Mouse (Mus musculus): Measurements from ENCODE around the gene Zfp12. TPM values are rescaled to one million over a fixed set of nuclear protein-coding genes. Genes with fewer than 3 reads are reported as not detected.
A peak's percentile ranks its signal among the peaks of the same experiment; 100 is the strongest.

Zfp12 gene
- polyA plus RNA-seq, 1 experiment from 2014 or later = 21.4 TPM

DNA sequence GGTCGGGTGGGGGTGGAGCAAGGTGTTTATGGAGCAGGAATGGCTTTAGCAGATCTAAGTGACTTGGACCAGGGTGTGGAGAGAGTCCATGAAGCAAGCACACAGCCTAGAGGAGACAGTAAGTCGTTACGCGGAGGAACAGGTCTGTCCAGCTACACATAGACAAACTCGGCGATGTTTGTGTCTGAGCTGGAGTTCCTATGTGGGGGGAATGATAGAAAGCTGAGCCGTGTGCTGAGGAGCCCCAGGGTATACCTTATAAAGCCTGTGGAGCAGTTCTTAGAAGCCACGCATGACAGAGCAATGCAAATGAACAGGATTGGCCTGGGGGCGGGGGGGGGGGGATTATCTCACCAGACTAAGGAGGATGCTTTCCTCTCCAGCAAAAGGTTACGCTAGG is 44.3 kb downstream of the Zfp12 start:
- Histone ChIP-seq H3K9me3 (replicated peaks; ENCODE audit: control insufficient read depth, low read length) (no peaks in the 10 kb centered on the region), H3K4me3 (ENCODE audit: low read depth, low read length) (no peak overlapping the region), H3K9ac (replicated peaks; ENCODE audit: low read length) (no peak overlapping the region), H3K4me2 (ENCODE audit: low read depth, low read length) (no peak overlapping the region), H3K27ac (replicated peaks; ENCODE audit: low read depth, low read length) (no peak overlapping the region), H3K36me3 (replicated peaks; ENCODE audit: control insufficient read depth, insufficient read depth, low read depth, low read length) (no peaks in the 10 kb centered on the region), H3K27me3 (ENCODE audit: control insufficient read depth, insufficient read depth, low read length) (no peaks in the 10 kb centered on the region; the same call in 1 of the 2 replicates), H3K4me1 (ENCODE audit: control insufficient read depth, insufficient read depth, low read length) (no peaks in the 10 kb centered on the region)
- ATAC-seq (replicated peaks; ENCODE audit: insufficient number of reproducible peaks, low FRiP score, low TSS enrichment, low read depth) = no peak
- 34% methylated on average over 10 of the region's 10 CpGs for WGBS
- no peak for DNase-seq (ENCODE audit: low spot score)

DNA sequence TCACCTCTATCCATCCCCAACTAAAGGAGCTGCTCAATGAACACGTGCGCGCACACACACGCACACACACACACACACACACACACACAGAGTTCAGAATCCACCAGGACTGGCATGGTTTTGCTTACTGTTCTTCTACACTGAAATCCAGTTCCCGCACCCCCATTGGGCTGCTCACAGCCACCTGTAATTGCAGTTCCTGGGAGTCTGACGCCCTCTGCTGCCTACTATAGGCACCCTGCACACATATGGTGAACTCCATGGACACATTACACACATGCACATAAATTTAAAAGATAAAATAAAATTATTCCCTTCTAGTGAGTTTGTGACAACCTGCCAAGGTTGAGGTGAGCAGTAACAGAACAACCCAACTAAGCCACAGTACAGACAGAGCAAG is 49.8 kb downstream of the Zfp12 start:
- Histone ChIP-seq H3K9me3 (replicated peaks; ENCODE audit: control insufficient read depth, low read length) (no peaks in the 10 kb centered on the region), H3K9ac (replicated peaks; ENCODE audit: low read length) (no peak overlapping the region), H3K4me1 (ENCODE audit: control insufficient read depth, insufficient read depth, low read length) (no peaks in the 10 kb centered on the region), H3K4me2 (ENCODE audit: low read depth, low read length) (no peak overlapping the region), H3K27ac (replicated peaks; ENCODE audit: low read depth, low read length) (no peak overlapping the region), H3K4me3 (ENCODE audit: low read depth, low read length) (no peak overlapping the region), H3K27me3 (ENCODE audit: control insufficient read depth, insufficient read depth, low read length) (peaks cover 23% of the 10 kb centered on the region), H3K36me3 (replicated peaks; ENCODE audit: control insufficient read depth, insufficient read depth, low read depth, low read length) (no peaks in the 10 kb centered on the region)
- 45% methylated on average over 6 of the region's 6 CpGs for WGBS
- DNase-seq (ENCODE audit: low spot score) = no peak
- ATAC-seq (replicated peaks; ENCODE audit: insufficient number of reproducible peaks, low FRiP score, low TSS enrichment, low read depth) = no peak

DNA sequence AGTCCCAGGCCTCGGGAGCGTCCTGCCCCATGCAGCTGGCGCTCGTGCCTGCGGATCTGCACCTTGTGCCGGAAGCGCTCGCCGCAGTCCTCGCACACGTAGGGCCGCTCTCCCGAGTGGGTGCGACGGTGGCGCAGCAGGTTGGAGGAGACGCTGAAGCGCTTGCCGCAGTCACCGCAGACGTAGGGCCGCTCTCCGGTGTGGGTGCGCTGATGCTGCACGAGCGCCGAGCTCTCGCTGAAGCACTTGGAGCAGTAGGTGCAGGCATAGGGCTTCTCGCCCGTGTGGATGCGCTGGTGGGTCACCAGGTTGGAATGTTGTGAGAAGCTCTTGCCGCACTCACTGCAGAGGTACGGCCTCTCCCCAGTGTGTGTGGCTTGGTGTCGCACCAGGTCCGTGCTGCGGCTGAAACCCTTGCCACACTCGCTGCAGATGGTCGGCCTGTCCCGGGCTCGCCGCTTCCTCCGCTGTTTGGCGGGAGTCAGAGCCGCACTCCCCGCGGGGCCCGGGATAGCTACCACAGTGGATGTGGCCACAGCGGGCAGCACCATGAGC is 52.9 kb downstream of the Zfp12 start:
- no peaks in the 10 kb centered on the region for H3K36me3 ChIP-seq (replicated peaks; ENCODE audit: control insufficient read depth, insufficient read depth, low read depth, low read length)
- H3K9me3 ChIP-seq (replicated peaks; ENCODE audit: control insufficient read depth, low read length) = no peaks in the 10 kb centered on the region
- peaks cover 2% of the 10 kb centered on the region; the same call in 1 of the 2 replicates for H3K4me1 ChIP-seq (ENCODE audit: control insufficient read depth, insufficient read depth, low read length)
- peak overlapping the region; percentile 27 for H3K4me3 ChIP-seq (ENCODE audit: low read depth, low read length)
- H3K4me2 ChIP-seq (ENCODE audit: low read depth, low read length) = peak overlapping the region; percentile 62
- H3K27ac ChIP-seq (replicated peaks; ENCODE audit: low read depth, low read length) = no peak overlapping the region
- H3K27me3 ChIP-seq (ENCODE audit: control insufficient read depth, insufficient read depth, low read length) = peaks cover 44% of the 10 kb centered on the region
- peak overlapping the region; percentile 34 for H3K9ac ChIP-seq (replicated peaks; ENCODE audit: low read length)
- WGBS = 3% methylated on average over 48 of the region's 48 CpGs
- ATAC-seq (replicated peaks; ENCODE audit: insufficient number of reproducible peaks, low FRiP score, low TSS enrichment, low read depth) = 0 out of 2 replicates have a peak, but pooled peaks have one; percentile 22
- peak; percentile 26 for DNase-seq (ENCODE audit: low spot score)

DNA sequence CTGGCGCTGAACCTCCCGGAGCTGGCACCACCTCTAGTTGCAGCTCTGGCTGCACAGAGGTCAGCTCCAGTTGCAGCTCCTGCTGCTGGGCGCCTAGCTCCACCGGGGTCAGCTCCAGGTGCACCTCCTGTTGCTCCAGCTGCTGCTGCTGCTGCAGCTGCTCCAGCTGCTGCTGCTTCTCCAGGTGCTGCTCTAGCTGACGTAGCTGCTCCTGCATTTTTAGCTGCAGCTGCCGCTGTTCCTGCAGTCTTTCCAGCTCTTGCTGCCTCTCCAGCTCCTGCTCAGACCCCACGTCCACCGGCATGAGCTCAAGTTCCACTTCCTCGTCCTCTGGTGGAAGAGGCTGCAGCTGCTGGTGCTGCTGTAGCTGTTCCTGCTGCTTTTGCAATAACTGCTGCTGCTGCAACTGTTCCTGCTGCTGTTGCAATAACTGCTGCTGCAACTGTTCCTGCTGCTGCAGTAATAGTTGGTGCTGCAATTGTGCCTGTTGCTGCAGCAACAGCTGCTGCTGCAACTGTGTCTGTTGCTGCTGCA is 53.5 kb downstream of the Zfp12 start:
- H3K27me3 ChIP-seq (ENCODE audit: control insufficient read depth, insufficient read depth, low read length) = peaks cover 50% of the 10 kb centered on the region
- H3K9me3 ChIP-seq (replicated peaks; ENCODE audit: control insufficient read depth, low read length) = no peaks in the 10 kb centered on the region
- peaks cover 2% of the 10 kb centered on the region; the same call in 1 of the 2 replicates for H3K4me1 ChIP-seq (ENCODE audit: control insufficient read depth, insufficient read depth, low read length)
- H3K36me3 ChIP-seq (replicated peaks; ENCODE audit: control insufficient read depth, insufficient read depth, low read depth, low read length) = no peaks in the 10 kb centered on the region
- DNase-seq (ENCODE audit: low spot score) (no peak), ATAC-seq (replicated peaks; ENCODE audit: insufficient number of reproducible peaks, low FRiP score, low TSS enrichment, low read depth) (no peak)
- H3K4me3 ChIP-seq (ENCODE audit: low read depth, low read length) = peak overlapping the region; percentile 27; the same call in 1 of the 2 replicates
- peak overlapping the region; percentile 34; the same call in 1 of the 2 replicates for H3K9ac ChIP-seq (replicated peaks; ENCODE audit: low read length)
- peak overlapping the region; percentile 62 for H3K4me2 ChIP-seq (ENCODE audit: low read depth, low read length)
- WGBS = 8% methylated on average over 9 of the region's 9 CpGs
- H3K27ac ChIP-seq (replicated peaks; ENCODE audit: low read depth, low read length) = no peak overlapping the region

DNA sequence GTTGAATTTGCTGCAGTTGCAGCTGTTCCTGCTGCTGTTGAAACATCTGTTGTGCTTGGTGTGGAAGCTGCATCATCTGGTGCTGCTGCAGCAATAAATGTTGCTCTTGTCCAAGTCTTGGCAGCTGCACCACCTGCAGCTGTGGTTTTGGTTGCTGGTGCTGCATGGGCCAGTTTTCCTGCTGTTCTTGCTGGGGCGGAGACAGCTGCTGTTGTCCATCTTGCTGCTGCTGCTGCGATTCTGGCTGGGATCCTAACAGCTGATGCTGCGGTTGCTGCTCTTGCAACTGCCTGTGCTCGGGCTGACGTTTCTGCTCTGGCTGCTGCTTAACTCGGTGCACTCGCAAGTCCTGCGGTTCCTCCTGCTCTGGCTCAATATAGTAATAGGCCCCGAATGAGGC is 54.3 kb downstream of the Zfp12 start:
- H3K27me3 ChIP-seq (ENCODE audit: control insufficient read depth, insufficient read depth, low read length) = peaks cover 59% of the 10 kb centered on the region
- H3K4me3 ChIP-seq (ENCODE audit: low read depth, low read length) = no peak overlapping the region
- no peak overlapping the region for H3K27ac ChIP-seq (replicated peaks; ENCODE audit: low read depth, low read length)
- peaks cover 2% of the 10 kb centered on the region; the same call in 1 of the 2 replicates for H3K4me1 ChIP-seq (ENCODE audit: control insufficient read depth, insufficient read depth, low read length)
- ATAC-seq (replicated peaks; ENCODE audit: insufficient number of reproducible peaks, low FRiP score, low TSS enrichment, low read depth) = no peak
- no peak overlapping the region for H3K9ac ChIP-seq (replicated peaks; ENCODE audit: low read length)
- H3K4me2 ChIP-seq (ENCODE audit: low read depth, low read length) = no peak overlapping the region
- no peaks in the 10 kb centered on the region for H3K36me3 ChIP-seq (replicated peaks; ENCODE audit: control insufficient read depth, insufficient read depth, low read depth, low read length)
- no peaks in the 10 kb centered on the region for H3K9me3 ChIP-seq (replicated peaks; ENCODE audit: control insufficient read depth, low read length)
- 75% methylated on average over 9 of the region's 9 CpGs for WGBS
- DNase-seq (ENCODE audit: low spot score) = no peak

DNA sequence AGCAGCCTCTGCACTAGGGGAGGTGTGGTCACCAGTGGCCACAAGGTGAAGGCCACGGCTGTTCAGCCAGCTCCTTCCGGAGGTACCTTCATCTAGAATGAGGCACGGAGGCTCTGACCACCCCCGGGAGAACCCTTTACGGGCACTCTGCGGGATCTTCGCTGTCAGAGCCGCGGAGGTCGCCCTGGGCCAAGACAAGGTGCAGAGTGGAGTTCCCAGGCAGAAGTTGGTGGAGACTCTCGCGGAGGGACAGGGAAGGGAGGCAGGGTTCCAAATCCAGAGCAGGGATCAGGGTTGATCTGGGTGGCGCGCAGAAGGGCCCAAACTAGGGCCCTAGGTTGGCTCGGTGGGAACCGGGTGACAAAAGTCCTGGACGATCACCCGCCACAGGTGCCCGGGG is 57.9 kb downstream of the Zfp12 start:
- no peak for ATAC-seq (replicated peaks; ENCODE audit: insufficient number of reproducible peaks, low FRiP score, low TSS enrichment, low read depth)
- no peaks in the 10 kb centered on the region for H3K36me3 ChIP-seq (replicated peaks; ENCODE audit: control insufficient read depth, insufficient read depth, low read depth, low read length)
- WGBS = under 1% methylated on average over 18 of the region's 19 CpGs
- H3K4me1 ChIP-seq (ENCODE audit: control insufficient read depth, insufficient read depth, low read length) = peaks cover 2% of the 10 kb centered on the region; the same call in 1 of the 2 replicates
- no peak overlapping the region for H3K27ac ChIP-seq (replicated peaks; ENCODE audit: low read depth, low read length)
- peak overlapping the region; percentile 57 for H3K9ac ChIP-seq (replicated peaks; ENCODE audit: low read length)
- H3K9me3 ChIP-seq (replicated peaks; ENCODE audit: control insufficient read depth, low read length) = no peaks in the 10 kb centered on the region
- H3K27me3 ChIP-seq (ENCODE audit: control insufficient read depth, insufficient read depth, low read length) = peaks cover 54% of the 10 kb centered on the region
- H3K4me2 ChIP-seq (ENCODE audit: low read depth, low read length) = peak overlapping the region; percentile 91
- no peak for DNase-seq (ENCODE audit: low spot score)
- peak overlapping the region; percentile 42 for H3K4me3 ChIP-seq (ENCODE audit: low read depth, low read length)

DNA sequence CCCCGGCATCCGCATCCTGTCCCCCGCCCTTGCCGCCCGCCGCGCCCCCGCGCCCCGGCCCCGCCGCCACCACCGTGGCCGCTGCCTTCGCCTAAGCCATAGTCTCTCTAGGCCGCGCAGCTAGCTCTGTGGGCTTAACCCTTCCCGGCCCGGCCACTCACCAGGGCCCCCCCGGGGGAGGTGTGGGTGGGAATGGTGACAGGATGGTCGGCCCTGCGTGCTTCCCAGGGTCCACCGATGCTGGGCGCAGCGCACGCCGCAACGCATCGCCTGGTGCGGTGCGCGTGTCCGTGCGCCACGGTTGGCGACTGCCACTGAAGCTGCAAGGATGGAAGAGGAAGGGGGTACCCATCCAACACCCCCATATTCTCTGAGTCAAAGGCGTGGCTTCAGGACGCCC is 58.4 kb downstream of the Zfp12 start, which contains the start of gene Zfp853:
Zfp853 (minus strand) TSS at position 220 of the 400 bp plus-strand sequence.
- H3K9ac ChIP-seq (replicated peaks; ENCODE audit: low read length) = peak within 1 kb of the TSS; percentile 57
- peak within 1 kb of the TSS; percentile 91 for H3K4me2 ChIP-seq (ENCODE audit: low read depth, low read length)
- no peak within 1 kb of the TSS for H3K27ac ChIP-seq (replicated peaks; ENCODE audit: low read depth, low read length)
- no peaks in the 10 kb centered on the region for H3K36me3 ChIP-seq (replicated peaks; ENCODE audit: control insufficient read depth, insufficient read depth, low read depth, low read length)
- 2% methylated on average over 35 of the region's 38 CpGs for WGBS
- no peak for ATAC-seq (replicated peaks; ENCODE audit: insufficient number of reproducible peaks, low FRiP score, low TSS enrichment, low read depth)
- peaks cover 49% of the 10 kb centered on the region for H3K27me3 ChIP-seq (ENCODE audit: control insufficient read depth, insufficient read depth, low read length)
- H3K9me3 ChIP-seq (replicated peaks; ENCODE audit: control insufficient read depth, low read length) = no peaks in the 10 kb centered on the region
- H3K4me1 ChIP-seq (ENCODE audit: control insufficient read depth, insufficient read depth, low read length) = peaks cover 2% of the 10 kb centered on the region; the same call in 1 of the 2 replicates
- H3K4me3 ChIP-seq (ENCODE audit: low read depth, low read length) = peak within 1 kb of the TSS; percentile 42
- DNase-seq (ENCODE audit: low spot score) = no peak

DNA sequence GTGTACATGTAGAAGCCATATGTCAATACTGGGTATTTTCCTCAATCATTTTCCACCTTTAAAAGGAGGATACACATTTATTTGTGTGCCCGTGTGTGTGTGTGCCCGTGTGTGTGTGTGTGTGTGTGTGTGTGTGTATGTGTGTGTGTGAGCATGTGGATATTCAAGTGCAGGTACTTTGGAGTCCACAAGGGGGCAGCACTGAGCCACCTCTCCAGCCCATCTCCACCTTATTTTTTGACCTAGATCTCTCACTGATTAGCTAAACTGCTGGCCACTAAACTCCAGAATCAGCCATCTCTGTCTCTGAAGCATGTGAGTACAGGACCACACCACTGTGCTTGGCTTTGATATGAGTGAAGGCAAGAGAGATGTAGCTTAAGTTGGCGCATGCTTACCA is 59.9 kb downstream of the Zfp12 start:
- Histone ChIP-seq H3K4me1 (ENCODE audit: control insufficient read depth, insufficient read depth, low read length) (peaks cover 2% of the 10 kb centered on the region; the same call in 1 of the 2 replicates), H3K9ac (replicated peaks; ENCODE audit: low read length) (no peak overlapping the region), H3K4me2 (ENCODE audit: low read depth, low read length) (no peak overlapping the region), H3K27ac (replicated peaks; ENCODE audit: low read depth, low read length) (no peak overlapping the region), H3K9me3 (replicated peaks; ENCODE audit: control insufficient read depth, low read length) (no peaks in the 10 kb centered on the region), H3K36me3 (replicated peaks; ENCODE audit: control insufficient read depth, insufficient read depth, low read depth, low read length) (peaks cover 6% of the 10 kb centered on the region), H3K27me3 (ENCODE audit: control insufficient read depth, insufficient read depth, low read length) (peaks cover 39% of the 10 kb centered on the region), H3K4me3 (ENCODE audit: low read depth, low read length) (no peak overlapping the region)
- 94% methylated on average over 3 of the region's 3 CpGs for WGBS
- ATAC-seq (replicated peaks; ENCODE audit: insufficient number of reproducible peaks, low FRiP score, low TSS enrichment, low read depth) (no peak), DNase-seq (ENCODE audit: low spot score) (no peak)

Measured in embryonic facial prominence, embryonic 11.5 days (tissue).